Mouse (Mus musculus): ENCODE results near the gene Adamts16. TPM values are rescaled to one million over a fixed set of nuclear protein-coding genes. Genes with fewer than 3 reads are reported as not detected.

Adamts16 gene
- total and polyA plus RNA-seq, 3 experiments, result 0.33 TPM; not detected in 2

DNA sequence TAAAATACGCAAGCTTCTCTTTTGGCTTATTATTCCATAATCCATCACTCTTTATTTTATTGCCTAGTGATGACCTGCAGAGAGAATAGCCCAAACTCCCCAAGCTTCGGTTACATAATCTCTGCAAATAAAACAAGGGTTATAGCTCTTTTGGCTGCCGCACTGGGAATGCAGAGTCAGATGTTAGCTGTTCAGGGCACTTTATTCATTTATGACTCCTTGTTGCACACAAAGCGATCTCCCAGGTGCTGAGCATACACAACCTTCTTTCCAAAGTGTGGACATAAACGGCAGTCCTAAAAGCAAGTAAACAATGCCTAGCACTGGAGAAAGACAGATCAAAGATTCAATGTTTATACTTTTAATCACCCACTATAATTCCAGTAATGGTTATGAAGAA is 16.3 kb downstream of the Adamts16 start:
- no peaks in the 10 kb centered on the region for H3K36me3 ChIP-seq (replicated peaks)
- H3K9me3 ChIP-seq (replicated peaks), result peaks cover 31% of the 10 kb centered on the region
- DNase-seq (ENCODE audit: low spot score), result no peak
- H3K27me3 ChIP-seq (ENCODE audit: insufficient read depth, low read length), result no peaks in the 10 kb centered on the region
- no peaks in the 10 kb centered on the region for H3K4me1 ChIP-seq (ENCODE audit: insufficient read depth, low read depth, low read length)
- no peak for ATAC-seq (ENCODE audit: extremely low read depth, insufficient number of reproducible peaks, low FRiP score, poor library complexity, severe bottlenecking)
- TF ChIP-seq CTCF (IDR thresholded peaks at IDR 0.05; ENCODE audit: low read depth, low read length) (no peak), TAL1 (conservative IDR thresholded peaks at IDR 0.05; ENCODE audit: low read depth, low read length) (no peak), POLR2AphosphoS5 (IDR thresholded peaks at IDR 0.05; ENCODE audit: insufficient replicate concordance, low read depth, low read length) (no peak), GATA2 (IDR thresholded peaks at IDR 0.05; ENCODE audit: borderline replicate concordance, low read depth, low read length) (no peak), GATA1 (IDR thresholded peaks at IDR 0.05; ENCODE audit: borderline replicate concordance, low read length) (no peak)
- no peak overlapping the region for H3K4me3 ChIP-seq (ENCODE audit: low read depth, low read length)

DNA sequence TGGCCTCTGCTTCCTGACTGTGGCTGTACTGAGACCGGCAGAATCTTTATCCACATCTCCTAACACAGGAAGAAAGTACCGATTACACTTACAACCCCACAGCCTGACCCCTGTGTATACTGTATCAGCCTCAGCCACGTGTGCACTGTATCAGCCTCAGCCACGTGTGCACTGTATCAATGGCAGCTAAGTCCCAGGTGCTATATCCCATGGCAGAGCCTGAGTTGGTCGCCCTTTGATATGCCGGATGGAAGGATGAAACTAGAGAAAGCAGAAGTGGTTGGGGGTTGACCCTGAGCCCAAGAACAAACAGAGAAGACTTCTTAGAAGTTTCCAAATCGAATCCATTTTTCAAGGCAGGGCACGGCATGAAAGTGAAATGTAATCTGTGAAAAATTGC is 17.9 kb downstream of the Adamts16 start:
- TF ChIP-seq CTCF (IDR thresholded peaks at IDR 0.05; ENCODE audit: low read depth, low read length) (no peak), GATA2 (IDR thresholded peaks at IDR 0.05; ENCODE audit: borderline replicate concordance, low read depth, low read length) (no peak), TAL1 (conservative IDR thresholded peaks at IDR 0.05; ENCODE audit: low read depth, low read length) (no peak), GATA1 (IDR thresholded peaks at IDR 0.05; ENCODE audit: borderline replicate concordance, low read length) (no peak), POLR2AphosphoS5 (IDR thresholded peaks at IDR 0.05; ENCODE audit: insufficient replicate concordance, low read depth, low read length) (no peak)
- H3K9me3 ChIP-seq (replicated peaks), result peaks cover 38% of the 10 kb centered on the region
- no peak overlapping the region for H3K4me3 ChIP-seq (ENCODE audit: low read depth, low read length)
- ATAC-seq (ENCODE audit: extremely low read depth, insufficient number of reproducible peaks, low FRiP score, poor library complexity, severe bottlenecking) (no peak), DNase-seq (ENCODE audit: low spot score) (no peak)
- no peaks in the 10 kb centered on the region for H3K27me3 ChIP-seq (ENCODE audit: insufficient read depth, low read length)
- no peaks in the 10 kb centered on the region for H3K4me1 ChIP-seq (ENCODE audit: insufficient read depth, low read depth, low read length)
- H3K36me3 ChIP-seq (replicated peaks), result no peaks in the 10 kb centered on the region

DNA sequence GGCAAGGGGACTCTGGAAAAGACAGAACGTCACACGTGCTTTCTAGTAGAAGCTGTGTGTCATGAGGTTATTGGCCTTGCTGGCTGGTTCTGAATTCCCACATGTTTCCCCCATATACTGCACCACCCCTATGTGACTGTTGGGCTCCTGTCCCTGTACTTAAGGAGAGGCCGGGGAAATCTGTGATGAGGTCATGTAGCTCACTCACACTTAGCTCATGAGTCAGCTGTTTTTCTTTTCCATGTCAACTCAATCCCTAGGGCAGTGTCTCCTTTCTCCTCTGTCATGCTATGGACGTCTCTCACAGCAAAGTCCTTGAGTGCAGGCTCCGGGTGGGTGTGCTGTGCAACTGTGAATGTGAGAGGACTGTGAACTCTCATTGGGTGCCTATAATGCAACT is 22.6 kb downstream of the Adamts16 start:
- no peak for DNase-seq (ENCODE audit: low spot score)
- Histone ChIP-seq H3K27me3 (ENCODE audit: insufficient read depth, low read length) (no peaks in the 10 kb centered on the region), H3K36me3 (replicated peaks) (no peaks in the 10 kb centered on the region), H3K9me3 (replicated peaks) (peaks cover 59% of the 10 kb centered on the region), H3K4me1 (ENCODE audit: insufficient read depth, low read depth, low read length) (no peaks in the 10 kb centered on the region), H3K4me3 (ENCODE audit: low read depth, low read length) (no peak overlapping the region)
- ATAC-seq (ENCODE audit: extremely low read depth, insufficient number of reproducible peaks, low FRiP score, poor library complexity, severe bottlenecking), result no peak
- TF ChIP-seq GATA2 (IDR thresholded peaks at IDR 0.05; ENCODE audit: borderline replicate concordance, low read depth, low read length) (no peak), GATA1 (IDR thresholded peaks at IDR 0.05; ENCODE audit: borderline replicate concordance, low read length) (no peak), POLR2AphosphoS5 (IDR thresholded peaks at IDR 0.05; ENCODE audit: insufficient replicate concordance, low read depth, low read length) (no peak), TAL1 (conservative IDR thresholded peaks at IDR 0.05; ENCODE audit: low read depth, low read length) (no peak), CTCF (IDR thresholded peaks at IDR 0.05; ENCODE audit: low read depth, low read length) (no peak)

DNA sequence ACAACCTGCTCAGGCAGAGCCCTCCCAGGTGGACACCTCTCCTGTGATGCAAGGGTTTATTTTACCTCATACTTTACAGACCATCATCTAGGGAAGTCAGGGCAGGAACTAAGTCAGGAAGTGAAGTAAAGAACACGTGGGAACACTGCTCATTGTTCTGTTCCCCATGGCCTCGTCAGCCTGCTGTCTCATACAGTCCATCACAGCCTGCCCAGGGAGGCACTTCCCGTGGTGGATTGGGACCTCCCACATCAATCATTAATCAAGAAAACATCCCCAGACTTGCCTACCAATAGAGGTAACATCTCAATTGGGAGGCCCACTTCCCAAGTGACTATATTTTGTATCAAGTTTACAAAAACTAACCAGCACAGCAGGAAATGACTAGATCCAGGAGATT is 27.2 kb downstream of the Adamts16 start:
- ATAC-seq (ENCODE audit: extremely low read depth, insufficient number of reproducible peaks, low FRiP score, poor library complexity, severe bottlenecking), result no peak
- Histone ChIP-seq H3K4me3 (ENCODE audit: low read depth, low read length) (no peak overlapping the region), H3K9me3 (replicated peaks) (peaks cover 41% of the 10 kb centered on the region), H3K27me3 (ENCODE audit: insufficient read depth, low read length) (no peaks in the 10 kb centered on the region), H3K36me3 (replicated peaks) (no peaks in the 10 kb centered on the region), H3K4me1 (ENCODE audit: insufficient read depth, low read depth, low read length) (no peaks in the 10 kb centered on the region)
- no peak for DNase-seq (ENCODE audit: low spot score)
- TF ChIP-seq GATA1 (IDR thresholded peaks at IDR 0.05; ENCODE audit: borderline replicate concordance, low read length) (no peak), TAL1 (conservative IDR thresholded peaks at IDR 0.05; ENCODE audit: low read depth, low read length) (no peak), GATA2 (IDR thresholded peaks at IDR 0.05; ENCODE audit: borderline replicate concordance, low read depth, low read length) (no peak), POLR2AphosphoS5 (IDR thresholded peaks at IDR 0.05; ENCODE audit: insufficient replicate concordance, low read depth, low read length) (no peak), CTCF (IDR thresholded peaks at IDR 0.05; ENCODE audit: low read depth, low read length) (no peak)

DNA sequence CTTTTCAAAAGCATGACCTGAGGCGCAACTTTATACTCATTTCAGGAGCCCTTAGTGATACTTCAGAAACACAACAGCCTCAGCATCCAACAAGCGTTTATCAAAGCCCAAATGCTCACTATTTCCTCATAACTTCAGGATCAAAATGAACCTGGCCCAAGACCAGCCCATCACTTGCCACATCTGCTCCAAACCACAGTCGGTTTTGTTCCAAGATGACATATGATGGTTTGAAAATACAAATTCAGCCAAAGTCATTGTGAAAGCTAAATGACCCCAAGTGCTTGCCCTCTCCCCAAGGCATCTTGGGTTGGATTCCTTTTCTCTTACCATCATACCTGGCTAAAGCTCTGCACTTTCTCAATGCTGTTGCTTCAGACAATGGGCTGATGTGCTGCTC is 36.1 kb downstream of the Adamts16 start:
- H3K27me3 ChIP-seq (ENCODE audit: insufficient read depth, low read length), result no peaks in the 10 kb centered on the region
- H3K4me3 ChIP-seq (ENCODE audit: low read depth, low read length), result no peak overlapping the region
- ATAC-seq (ENCODE audit: extremely low read depth, insufficient number of reproducible peaks, low FRiP score, poor library complexity, severe bottlenecking), result no peak
- H3K4me1 ChIP-seq (ENCODE audit: insufficient read depth, low read depth, low read length), result no peaks in the 10 kb centered on the region
- peaks cover 20% of the 10 kb centered on the region for H3K9me3 ChIP-seq (replicated peaks)
- no peaks in the 10 kb centered on the region for H3K36me3 ChIP-seq (replicated peaks)
- no peak for DNase-seq (ENCODE audit: low spot score)
- TF ChIP-seq GATA2 (IDR thresholded peaks at IDR 0.05; ENCODE audit: borderline replicate concordance, low read depth, low read length) (no peak), CTCF (IDR thresholded peaks at IDR 0.05; ENCODE audit: low read depth, low read length) (no peak), TAL1 (conservative IDR thresholded peaks at IDR 0.05; ENCODE audit: low read depth, low read length) (no peak), GATA1 (IDR thresholded peaks at IDR 0.05; ENCODE audit: borderline replicate concordance, low read length) (no peak), POLR2AphosphoS5 (IDR thresholded peaks at IDR 0.05; ENCODE audit: insufficient replicate concordance, low read depth, low read length) (no peak)

DNA sequence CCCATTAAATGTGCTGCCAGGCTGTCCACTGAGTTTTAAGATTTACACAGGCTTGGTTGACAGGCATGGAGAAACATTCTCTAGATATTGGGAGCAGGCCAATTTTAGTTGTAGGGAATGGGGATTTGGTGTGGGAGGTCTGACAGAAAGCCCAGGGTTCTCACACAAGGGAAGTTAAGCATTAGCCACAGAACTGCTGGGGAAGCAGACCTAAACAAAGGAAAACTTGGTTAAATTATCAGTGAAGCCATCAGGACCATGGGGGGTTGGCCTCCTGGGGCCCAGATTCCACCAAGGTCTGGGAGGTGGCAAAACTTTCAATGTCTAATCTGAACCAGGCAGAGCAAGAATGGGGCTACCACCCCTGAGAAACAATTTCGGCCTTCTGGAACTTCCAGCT is 38.8 kb downstream of the Adamts16 start:
- H3K27me3 ChIP-seq (ENCODE audit: insufficient read depth, low read length), result no peaks in the 10 kb centered on the region
- no peak overlapping the region for H3K4me3 ChIP-seq (ENCODE audit: low read depth, low read length)
- no peaks in the 10 kb centered on the region for H3K36me3 ChIP-seq (replicated peaks)
- no peaks in the 10 kb centered on the region for H3K4me1 ChIP-seq (ENCODE audit: insufficient read depth, low read depth, low read length)
- no peak for TF ChIP-seq CTCF (IDR thresholded peaks at IDR 0.05; ENCODE audit: low read depth, low read length)
- no peak for TF ChIP-seq GATA1 (IDR thresholded peaks at IDR 0.05; ENCODE audit: borderline replicate concordance, low read length)
- no peak for TF ChIP-seq GATA2 (IDR thresholded peaks at IDR 0.05; ENCODE audit: borderline replicate concordance, low read depth, low read length)
- no peak for TF ChIP-seq POLR2AphosphoS5 (IDR thresholded peaks at IDR 0.05; ENCODE audit: insufficient replicate concordance, low read depth, low read length)
- no peak for TF ChIP-seq TAL1 (conservative IDR thresholded peaks at IDR 0.05; ENCODE audit: low read depth, low read length)
- ATAC-seq (ENCODE audit: extremely low read depth, insufficient number of reproducible peaks, low FRiP score, poor library complexity, severe bottlenecking) (no peak), DNase-seq (ENCODE audit: low spot score) (no peak)
- H3K9me3 ChIP-seq (replicated peaks), result peaks cover 42% of the 10 kb centered on the region
